In the genomic region with DNA sequence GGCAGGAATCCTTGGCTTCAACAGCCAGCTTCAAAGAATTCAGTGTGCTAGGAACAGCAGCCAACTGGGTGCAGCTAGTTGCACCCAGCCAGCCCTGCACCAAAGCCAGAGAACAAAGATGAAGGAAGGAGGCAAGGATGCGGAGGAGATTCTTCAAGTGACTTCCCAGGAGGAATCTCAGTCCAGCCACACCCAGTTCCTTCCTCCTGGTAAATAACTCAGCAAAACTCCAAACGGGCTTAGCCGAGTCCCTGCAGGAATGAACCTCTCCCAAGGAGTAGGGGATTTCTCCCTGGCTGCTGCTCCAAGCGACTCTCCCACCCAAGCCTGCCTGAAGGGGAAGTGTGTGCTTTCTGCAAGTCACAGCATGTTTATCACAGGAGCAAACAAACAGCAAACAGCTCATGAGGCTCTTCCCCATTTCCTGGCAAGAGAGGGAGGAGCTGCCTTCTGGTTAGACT, we compare ENCODE assay signal across 8 mouse cellular contexts.
DNase-seq lines count a peak whose midpoint lies in the region; ATAC-seq and TF ChIP-seq lines count a peak whose summit lies in the region.

No protein-coding gene starts in this region.

- intact Hi-C loops in heart, adult 2 months (cut with DNase I), result no loop called here
- intact Hi-C loops in gastrocnemius, postnatal 14 days (cut with DNase I; ENCODE audit: low total_unique reads), result no loop called here

- H3K4me1 ChIP-seq in heart, adult 2 months (ENCODE audit: control insufficient read depth, insufficient read depth, low read length), result peaks cover 4% of the 10 kb centered on the region
- H3K4me1 ChIP-seq in heart, embryonic 12.5 days (replicated peaks), result peaks cover 9% of the 10 kb centered on the region
- H3K4me1 ChIP-seq in MEL (ENCODE audit: control insufficient read depth in 1 of 2, insufficient read depth in 2 of 2, low read length in 2 of 2), result peaks cover 3 to 7% of the 10 kb centered on the region in 2 experiments; a peak in 3 of 4 replicates
- H3K4me1 ChIP-seq in lung, adult 2 months (ENCODE audit: control insufficient read depth, insufficient read depth, low read length), result peaks cover 11% of the 10 kb centered on the region

- no peaks in the 10 kb centered on the region for H3K27me3 ChIP-seq in heart, adult 2 months (ENCODE audit: control insufficient read depth, insufficient read depth, low read length)
- no peaks in the 10 kb centered on the region for H3K27me3 ChIP-seq in heart, embryonic 12.5 days (replicated peaks)
- H3K27me3 ChIP-seq in MEL (ENCODE audit: control insufficient read depth in 1 of 2, insufficient read depth in 2 of 2, low read length in 2 of 2), result no peaks in the 10 kb centered on the region

- DNase-seq in heart, adult 2 months, result peak; percentile 43 to 54
- peak; percentile 78 for DNase-seq in MEL (ENCODE audit: low read depth, low spot score)
- peak; percentile 47 for DNase-seq in gastrocnemius, postnatal 14 days
- DNase-seq in lung, adult 2 months, result peak; percentile 46
- DNase-seq in frontal cortex, postnatal 25 days (ENCODE audit: low spot score in 2 of 2), result no peak
- no peak for DNase-seq in thymus, adult 18-20 months
- no peak for DNase-seq in embryo, embryonic 10.5 days (ENCODE audit: low spot score)

- no peaks in the 10 kb centered on the region for H3K79me2 ChIP-seq in heart, adult 2 months (replicated peaks; ENCODE audit: control insufficient read depth, insufficient read depth, low read length)
- H3K79me2 ChIP-seq in MEL (ENCODE audit: control insufficient read depth, insufficient read depth, low read length, poor library complexity), result no peaks in the 10 kb centered on the region

- no peak overlapping the region for H3K4me3 ChIP-seq in heart, adult 2 months
- H3K4me3 ChIP-seq in heart, embryonic 12.5 days, result no peak overlapping the region
- H3K4me3 ChIP-seq in MEL (ENCODE audit: control insufficient read depth in 1 of 2, insufficient read depth in 1 of 2, low read depth in 2 of 2, low read length in 2 of 2), result no peak overlapping the region
- H3K4me3 ChIP-seq in lung, adult 2 months (replicated peaks; ENCODE audit: extremely low read depth, low read depth, low read length), result no peak overlapping the region

- WGBS in heart, adult 2 months, result 27% methylated on average over 4 of the region's 4 CpGs
- WGBS in heart, embryonic 12.5 days, result 13% methylated on average over 4 of the region's 4 CpGs
- WGBS in lung, adult 2 months, result 17% methylated on average over 4 of the region's 4 CpGs

- TF ChIP-seq EP300 in heart, adult 2 months (IDR thresholded peaks at IDR 0.05; ENCODE audit: insufficient read depth, low read depth, low read length), result no peak; the same call in 1 of the 2 replicates
- peak; percentile 7 to 26; a peak in 1 of 4 replicates for TF ChIP-seq EP300 in MEL (IDR thresholded peaks at IDR 0.05; ENCODE audit: low read depth in 1 of 2, low read length in 2 of 2)

- no peak overlapping the region for H3K4me2 ChIP-seq in heart, embryonic 12.5 days

- no peaks in the 10 kb centered on the region for H3K9me3 ChIP-seq in heart, embryonic 12.5 days (replicated peaks)
- H3K9me3 ChIP-seq in MEL (replicated peaks; ENCODE audit: insufficient read depth, low read length), result no peaks in the 10 kb centered on the region

- H3K36me3 ChIP-seq in heart, adult 2 months (ENCODE audit: control insufficient read depth, insufficient read depth, low read length), result no peaks in the 10 kb centered on the region
- no peaks in the 10 kb centered on the region for H3K36me3 ChIP-seq in heart, embryonic 12.5 days
- peaks cover 0 to 17% of the 10 kb centered on the region in 2 experiments; a peak in 2 of 4 replicates for H3K36me3 ChIP-seq in MEL (ENCODE audit: control insufficient read depth in 1 of 2, insufficient read depth in 2 of 2, low read length in 2 of 2)

- H3K9ac ChIP-seq in heart, adult 2 months (ENCODE audit: low read depth, low read length), result no peak overlapping the region
- H3K9ac ChIP-seq in heart, embryonic 12.5 days, result no peak overlapping the region
- no peak overlapping the region for H3K9ac ChIP-seq in MEL (ENCODE audit: control insufficient read depth, low read depth, low read length, poor library complexity, severe bottlenecking)

- no peak for TF ChIP-seq CTCF in heart, adult 2 months (IDR thresholded peaks at IDR 0.05)
- no peak for TF ChIP-seq CTCF in MEL (IDR thresholded peaks at IDR 0.05 in 2 of 3, conservative IDR thresholded peaks at IDR 0.05 in 1 of 3; ENCODE audit: control insufficient read depth in 1 of 3, insufficient read depth in 1 of 3, low read depth in 2 of 3, low read length in 3 of 3, poor library complexity in 1 of 3, severe bottlenecking in 1 of 3)
- no peak for TF ChIP-seq CTCF in lung, adult 2 months (IDR thresholded peaks at IDR 0.05; ENCODE audit: insufficient read depth, low read length)

- no peak overlapping the region for H3K27ac ChIP-seq in heart, adult 2 months
- H3K27ac ChIP-seq in heart, embryonic 12.5 days (ENCODE audit: poor library complexity, severe bottlenecking), result no peak overlapping the region
- no peak overlapping the region for H3K27ac ChIP-seq in MEL (ENCODE audit: control insufficient read depth, low read depth, low read length)

- no peak for TF ChIP-seq POLR2A in heart, adult 2 months (IDR thresholded peaks at IDR 0.05; ENCODE audit: insufficient read depth, low read depth, low read length)
- TF ChIP-seq POLR2A in MEL (IDR thresholded peaks at IDR 0.05; ENCODE audit: control insufficient read depth in 1 of 2, insufficient read depth in 1 of 2, low read depth in 1 of 2, low read length in 2 of 2, poor library complexity in 1 of 2), result no peak
- TF ChIP-seq POLR2A in lung, adult 2 months (IDR thresholded peaks at IDR 0.05; ENCODE audit: borderline replicate concordance, extremely low read depth, low read depth, low read length), result 0 out of 2 replicates have a peak, but pooled peaks have one; percentile 43

- TF ChIP-seq RAD21 in MEL (IDR thresholded peaks at IDR 0.05; ENCODE audit: low read depth, low read length), result no peak

- no peak for ATAC-seq in heart, embryonic 12.5 days (ENCODE audit: insufficient number of reproducible peaks, low FRiP score)

TF ChIP-seq in MEL, 35 proteins besides CTCF, POLR2A, EP300 and RAD21:
- TF ChIP-seq ZC3H11A (IDR thresholded peaks at IDR 0.05; ENCODE audit: low read depth, low read length), result no peak
- TF ChIP-seq ELF1 (IDR thresholded peaks at IDR 0.05; ENCODE audit: low read depth, low read length), result no peak
- TF ChIP-seq NRF1 (IDR thresholded peaks at IDR 0.05; ENCODE audit: insufficient read depth, low read depth, low read length, poor library complexity, severe bottlenecking), result no peak

Comparison
In these comparisons a context has a peak if more than half of its experiments do, and no peak if none do; other contexts are left out.
1. DNase-seq: peak in heart, adult 2 months (2 of 2), MEL (single experiment), gastrocnemius, postnatal 14 days (single experiment) and lung, adult 2 months (single experiment); none in frontal cortex, postnatal 25 days (0 of 2), thymus, adult 18-20 months (0 of 2) and embryo, embryonic 10.5 days (single experiment).